Mouse (Mus musculus) hindbrain, embryonic 16.5 days (tissue): ENCODE data around the gene Gemin5. TPM values are rescaled to one million over a fixed set of nuclear protein-coding genes. Genes with fewer than 3 reads are reported as not detected.

Experiments
- ATAC-seq: fragments of 200-750 bp; cut with Nextera tagmentation; 2 replicates; pipeline ENCODE4 v1.8.0; 2017; ENCODE audit warnings: moderate TSS enrichment, moderate library complexity
- H3K27ac ChIP-seq: fragments of 300-500 bp; sonication (generic); 2 replicates; pipeline ENCODE4 v1.5.1; 2014; ENCODE audit warnings: low read depth, mild to moderate bottlenecking, control low read depth, low read length, moderate library complexity
- H3K27me3 ChIP-seq: fragments of 300-500 bp; sonication (generic); replicated peaks from 2 replicates; pipeline ENCODE4 v1.6.1; 2014; ENCODE audit warnings: low read length; ENCODE audit not compliant: control insufficient read depth, insufficient read depth
- H3K36me3 ChIP-seq: fragments of 300-500 bp; sonication (generic); 2 replicates; pipeline ENCODE4 v1.6.1; 2014; ENCODE audit warnings: mild to moderate bottlenecking, low read length, moderate library complexity, mixed read lengths; ENCODE audit not compliant: control insufficient read depth, insufficient read depth
- H3K4me1 ChIP-seq: fragments of 300-500 bp; sonication (generic); 2 replicates; pipeline ENCODE4 v1.6.1; 2014; ENCODE audit warnings: low read depth, low read length; ENCODE audit not compliant: control insufficient read depth, insufficient read depth
- H3K4me2 ChIP-seq: fragments of 300-500 bp; sonication (generic); 2 replicates; pipeline ENCODE4 v1.6.1; 2014; ENCODE audit warnings: mild to moderate bottlenecking, low read length, control low read depth, moderate library complexity
- H3K4me3 ChIP-seq: fragments of 300-500 bp; sonication (generic); 2 replicates; pipeline ENCODE4 v1.5.1; 2014; ENCODE audit warnings: mild to moderate bottlenecking, low read length, control low read depth, moderate library complexity
- H3K9ac ChIP-seq: fragments of 300-500 bp; sonication (generic); 2 replicates; pipeline ENCODE4 v1.6.1; 2014; ENCODE audit warnings: low read depth, mild to moderate bottlenecking, control low read depth, low read length, moderate library complexity
- H3K9me3 ChIP-seq: fragments of 300-500 bp; sonication (generic); 2 replicates; pipeline ENCODE4 v1.6.1; 2014; ENCODE audit warnings: mild to moderate bottlenecking, low read length, moderate library complexity; ENCODE audit not compliant: control insufficient read depth
- WGBS: fragments of 180-500 bp; shearing (Covaris S2); extraction: QIAGEN DNeasy Blood & Tissue Kit; methylation state at CpG from one replicate; pipeline ENCODE4 v1.1.7; 2014; 5-methylcytosine and 5-hydroxymethylcytosine counted together
- polyA plus RNA-seq: library from polyadenylated mRNA; unstranded; fragments of >200 nt; fragmentation: Nextera tagmentation; extraction: Ambion mirVana; gene quantifications from 2 replicates; pipeline ENCODE4 v1.2.1, GENCODE M21; 2015

The Gemin5 gene
- polyA plus RNA-seq, 1 experiment from 2014 or later: 13.4 TPM

GRCm38 (mm10) chr11:58127544-58127943, 40.8 kb downstream of the Gemin5 start:
- Histone ChIP-seq H3K4me2 (no peak overlapping the region), H3K9ac (no peak overlapping the region), H3K9me3 (no peaks in the 10 kb centered on the region), H3K36me3 (peaks cover 30% of the 10 kb centered on the region), H3K4me3 (no peak overlapping the region), H3K27ac (no peak overlapping the region), H3K27me3 (no peaks in the 10 kb centered on the region), H3K4me1 (no peaks in the 10 kb centered on the region)
- 87% methylated on average over 2 of the region's 2 CpGs for WGBS
- ATAC-seq: no peak

- H3K27me3 ChIP-seq: no peaks in the 10 kb centered on the region
- peaks cover 31% of the 10 kb centered on the region for H3K36me3 ChIP-seq
- peak overlapping the region; percentile 14; the same call in 1 of the 2 replicates for H3K27ac ChIP-seq
- H3K9me3 ChIP-seq: no peaks in the 10 kb centered on the region
- H3K9ac ChIP-seq: no peak overlapping the region
- H3K4me2 ChIP-seq: no peak overlapping the region
- no peak for ATAC-seq
- H3K4me3 ChIP-seq: no peak overlapping the region
- H3K4me1 ChIP-seq: no peaks in the 10 kb centered on the region
- WGBS: 64% methylated on average over 7 of the region's 7 CpGs
These were observed 41.8 kb downstream of the Gemin5 start for GRCm38 (mm10) chr11:58126397-58127160.

GRCm38 (mm10) chr11:58125021-58125420, 43.3 kb downstream of the Gemin5 start:
- H3K36me3 ChIP-seq: peaks cover 32% of the 10 kb centered on the region
- 80% methylated on average over 11 of the region's 11 CpGs for WGBS

GRCm38 (mm10) chr11:58123711-58124110, 44.6 kb downstream of the Gemin5 start:
- Histone ChIP-seq H3K36me3 (peaks cover 28% of the 10 kb centered on the region), H3K9me3 (no peaks in the 10 kb centered on the region), H3K27ac (no peak overlapping the region), H3K9ac (no peak overlapping the region), H3K4me1 (no peaks in the 10 kb centered on the region), H3K4me3 (no peak overlapping the region), H3K27me3 (no peaks in the 10 kb centered on the region), H3K4me2 (no peak overlapping the region)
- ATAC-seq: no peak
- WGBS: 71% methylated on average over 2 of the region's 2 CpGs

More at GRCm38 (mm10) chr11:58125021-58125420, 43.3 kb downstream of the Gemin5 start:
- no peak overlapping the region for H3K4me2 ChIP-seq
- no peak overlapping the region for H3K27ac ChIP-seq
- H3K9ac ChIP-seq: no peak overlapping the region
- H3K27me3 ChIP-seq: no peaks in the 10 kb centered on the region
- H3K4me3 ChIP-seq: no peak overlapping the region
- no peak for ATAC-seq
- no peaks in the 10 kb centered on the region for H3K4me1 ChIP-seq
- H3K9me3 ChIP-seq: no peaks in the 10 kb centered on the region

GRCm38 (mm10) chr11:58121351-58121750, 47.0 kb downstream of the Gemin5 start:
- Histone ChIP-seq H3K4me2 (no peak overlapping the region), H3K9me3 (no peaks in the 10 kb centered on the region), H3K27ac (no peak overlapping the region), H3K9ac (no peak overlapping the region), H3K4me3 (no peak overlapping the region), H3K27me3 (no peaks in the 10 kb centered on the region), H3K4me1 (no peaks in the 10 kb centered on the region), H3K36me3 (peaks cover 32% of the 10 kb centered on the region)
- no peak for ATAC-seq
- 94% methylated on average over 9 of the region's 9 CpGs for WGBS

- Histone ChIP-seq H3K9me3 (no peaks in the 10 kb centered on the region), H3K9ac (no peak overlapping the region), H3K4me3 (no peak overlapping the region), H3K27me3 (no peaks in the 10 kb centered on the region), H3K4me2 (no peak overlapping the region), H3K27ac (no peak overlapping the region), H3K4me1 (no peaks in the 10 kb centered on the region), H3K36me3 (peaks cover 35% of the 10 kb centered on the region)
- ATAC-seq: no peak
- 80% methylated on average over 3 of the region's 3 CpGs for WGBS
These were observed 47.7 kb downstream of the Gemin5 start for GRCm38 (mm10) chr11:58120655-58121054.

- peaks cover 44% of the 10 kb centered on the region for H3K36me3 ChIP-seq
- H3K4me2 ChIP-seq: no peak overlapping the region
These were observed 51.2 kb downstream of the Gemin5 start for GRCm38 (mm10) chr11:58117044-58117652.

GRCm38 (mm10) chr11:58116560-58116959, 51.8 kb downstream of the Gemin5 start:
- H3K9me3 ChIP-seq: no peaks in the 10 kb centered on the region
- H3K4me2 ChIP-seq: no peak overlapping the region
- H3K9ac ChIP-seq: no peak overlapping the region
- H3K36me3 ChIP-seq: peaks cover 38% of the 10 kb centered on the region
- H3K27ac ChIP-seq: no peak overlapping the region
- 90% methylated on average over 1 of the region's 1 CpGs for whole genome bisulfite sequencing
- no peaks in the 10 kb centered on the region for H3K27me3 ChIP-seq
- ATAC-seq: no peak
- no peaks in the 10 kb centered on the region for H3K4me1 ChIP-seq
- no peak overlapping the region for H3K4me3 ChIP-seq

More at GRCm38 (mm10) chr11:58117044-58117652, 51.2 kb downstream of the Gemin5 start:
- Histone ChIP-seq H3K9me3 (no peaks in the 10 kb centered on the region), H3K9ac (no peak overlapping the region), H3K4me1 (no peaks in the 10 kb centered on the region), H3K4me3 (no peak overlapping the region), H3K27ac (no peak overlapping the region), H3K27me3 (no peaks in the 10 kb centered on the region)
- 85% methylated on average over 10 of the region's 10 CpGs for WGBS
- ATAC-seq: peak; percentile 87

GRCm38 (mm10) chr11:58107664-58108337, 60.5 kb downstream of the Gemin5 start:
- Histone ChIP-seq H3K27me3 (no peaks in the 10 kb centered on the region), H3K4me1 (peaks cover 15% of the 10 kb centered on the region), H3K36me3 (peaks cover 10% of the 10 kb centered on the region), H3K9ac (no peak overlapping the region), H3K4me3 (no peak overlapping the region), H3K9me3 (no peaks in the 10 kb centered on the region), H3K27ac (no peak overlapping the region), H3K4me2 (no peak overlapping the region)
- no peak for ATAC-seq
- 86% methylated on average over 4 of the region's 4 CpGs for WGBS
